Mouse (Mus musculus): ENCODE results near the gene Tapt1.

Gene Tapt1

DNA sequence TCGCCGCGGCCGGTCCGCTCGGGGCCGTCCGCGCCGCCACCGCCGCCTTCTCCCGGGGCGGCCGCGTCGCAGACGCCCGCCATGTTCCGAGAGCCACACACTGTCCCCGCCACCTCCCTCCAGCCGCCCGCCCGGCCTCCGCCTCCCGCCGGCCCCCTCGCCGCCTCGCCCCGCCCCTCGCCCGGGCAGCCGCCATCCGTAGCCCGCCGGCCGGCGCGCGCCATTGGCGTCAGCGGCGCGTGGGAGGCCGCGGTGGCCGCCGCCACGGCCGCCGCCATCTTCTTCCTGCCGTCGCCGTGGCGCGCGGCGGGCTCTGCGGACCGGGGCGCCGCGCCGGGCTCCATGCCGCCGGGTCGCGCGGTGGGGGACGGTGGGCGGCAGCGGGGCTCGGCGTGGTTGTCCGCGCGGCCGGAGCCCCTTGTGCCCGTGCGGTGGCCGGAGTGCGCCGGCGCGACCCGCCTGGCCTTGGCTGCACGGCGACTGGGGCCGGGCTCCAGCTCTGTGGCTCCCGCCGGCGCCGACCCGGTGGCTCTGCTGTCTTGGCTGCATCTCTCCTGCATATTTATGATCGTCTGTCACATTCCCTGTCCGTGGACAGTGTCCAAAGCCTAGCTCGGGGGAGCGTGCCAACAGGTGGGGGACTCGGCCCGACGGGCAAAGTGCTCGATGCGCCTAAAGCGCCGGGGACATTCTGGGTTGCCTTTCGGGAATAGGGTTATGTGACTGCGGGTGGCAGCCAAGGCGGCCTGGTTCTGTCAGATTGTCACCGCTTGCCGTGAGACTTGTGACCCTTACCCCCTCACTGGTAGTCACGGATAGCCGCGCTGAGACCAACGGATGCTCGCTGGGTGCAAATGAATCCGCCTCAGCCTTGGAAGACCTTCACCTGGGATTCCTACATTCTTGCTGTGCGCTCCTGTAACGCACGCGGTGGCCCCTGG lies at the start of gene Tapt1:
Gene Tapt1, minus strand, starts transcription at position 106 of the 941 bp plus-strand sequence.
- no peak for DNase-seq (ENCODE audit: low read depth)

DNA sequence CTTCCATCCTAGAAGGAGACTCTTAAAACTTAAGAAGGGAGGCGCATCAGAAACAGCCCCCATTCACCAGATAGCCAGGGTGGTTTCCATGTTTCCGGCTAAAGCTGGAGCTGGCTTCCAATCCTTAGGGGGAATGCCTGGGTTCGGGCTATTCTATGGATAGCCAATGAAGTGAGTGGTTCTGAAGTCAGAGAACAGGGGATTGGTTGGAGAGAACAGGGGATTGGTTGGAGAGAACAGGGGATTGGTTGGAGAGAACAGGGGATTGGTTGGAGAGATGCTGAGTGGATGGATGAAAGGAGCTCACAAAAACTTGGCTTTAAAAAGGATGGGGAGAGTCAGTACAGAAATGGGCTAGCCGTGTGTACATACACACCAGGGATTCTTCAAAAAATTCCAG lies 45.1 kb upstream of the Tapt1 start:
- DNase-seq (ENCODE audit: low read depth): no peak

DNA sequence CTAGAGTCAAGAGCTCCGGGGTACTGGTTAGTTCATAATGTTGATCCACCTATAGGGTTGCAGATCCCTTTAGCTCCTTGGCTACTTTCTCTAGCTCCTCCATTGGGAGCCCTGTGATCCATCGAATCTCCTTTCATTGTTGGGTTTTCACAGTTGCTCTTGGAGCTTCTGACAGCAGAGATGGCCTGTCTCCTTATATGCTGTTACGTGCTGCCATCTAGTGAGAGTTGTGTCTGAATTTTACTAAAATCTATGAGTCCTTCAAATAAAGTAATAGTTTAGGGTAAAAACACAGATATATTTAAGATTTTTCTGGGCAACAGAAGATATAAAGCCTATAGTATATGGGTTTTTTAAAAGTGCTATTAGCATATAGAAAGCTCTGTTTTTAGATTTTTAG lies 42.1 kb upstream of the Tapt1 start:
- DNase-seq (ENCODE audit: low read depth): peak; percentile 7

DNA sequence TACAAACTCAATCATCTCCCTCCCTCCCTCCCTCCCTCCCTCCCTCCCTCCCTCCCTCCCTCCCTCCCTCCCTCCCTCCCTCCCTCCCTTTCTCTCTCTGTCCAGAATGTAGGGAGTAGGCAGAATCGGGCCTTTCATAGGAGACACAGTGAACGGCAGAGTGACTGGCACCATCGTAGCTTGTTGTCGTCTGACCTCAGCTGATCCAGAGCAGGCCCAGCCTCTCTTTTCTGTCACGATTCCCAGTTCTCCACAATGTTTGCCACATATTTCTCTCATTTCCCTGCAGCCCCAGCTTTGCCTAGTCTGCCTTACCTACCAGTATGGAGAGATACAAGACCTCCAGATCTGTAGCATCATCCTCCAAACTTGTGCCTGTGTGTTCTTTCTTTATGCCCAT lies 35.3 kb upstream of the Tapt1 start:
- no peak for DNase-seq (ENCODE audit: low read depth)

DNA sequence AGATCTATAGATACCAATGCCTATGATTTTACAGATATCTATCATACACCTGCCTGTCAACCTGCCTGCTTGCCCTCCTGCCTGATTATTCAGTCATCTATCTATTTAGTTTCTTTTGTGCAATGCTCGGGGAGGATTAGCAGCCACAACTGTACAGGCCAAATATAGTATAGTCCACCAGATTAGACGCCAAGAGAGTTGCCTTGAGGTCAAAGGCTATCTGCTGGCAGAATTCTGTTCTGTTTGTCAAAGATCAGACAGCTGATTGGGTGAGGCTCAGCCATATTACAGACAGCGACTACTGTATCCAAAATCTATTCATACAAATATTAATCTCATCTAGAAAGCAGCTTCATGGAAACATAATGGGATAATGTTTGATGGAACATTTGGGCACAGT lies 34.7 kb upstream of the Tapt1 start:
- DNase-seq (ENCODE audit: low read depth): no peak

DNA sequence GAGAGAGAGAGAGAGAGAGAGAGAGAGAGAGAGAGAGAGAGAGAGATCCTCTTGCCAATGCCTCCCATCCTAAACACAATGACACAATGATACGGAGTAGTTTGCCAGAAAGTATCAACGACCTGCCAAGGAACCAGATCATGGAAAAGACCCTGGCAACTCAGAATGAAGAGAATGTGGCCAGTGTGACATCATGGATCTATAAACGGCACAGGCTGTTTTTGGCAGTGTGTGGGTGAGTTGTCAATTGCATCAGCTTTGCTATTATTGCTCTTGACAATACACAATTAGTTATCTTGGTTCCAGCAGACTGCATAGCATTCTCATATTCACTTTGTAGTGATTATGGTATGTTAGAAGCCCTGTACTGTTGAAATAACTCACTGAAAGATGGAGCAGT lies 33.3 kb upstream of the Tapt1 start:
- DNase-seq (ENCODE audit: low read depth): no peak

DNA sequence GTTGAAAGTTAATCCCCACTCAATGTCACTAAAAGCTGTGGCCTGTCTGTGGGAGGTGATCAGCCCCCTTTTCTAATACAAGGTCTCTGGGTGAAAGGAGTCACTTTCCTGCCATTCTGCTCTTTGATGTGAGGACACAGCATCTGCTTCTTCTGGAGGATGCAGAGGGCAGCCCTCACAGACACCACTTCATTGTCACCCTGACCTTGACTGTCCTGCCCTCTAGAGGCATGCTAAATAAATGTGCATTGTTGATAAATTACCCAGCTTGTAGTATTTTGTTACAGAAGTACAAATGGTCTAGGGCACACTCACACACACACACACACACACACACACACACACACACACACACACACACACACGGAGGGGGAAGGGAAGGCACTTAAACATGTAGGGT lies 31.7 kb upstream of the Tapt1 start:
- DNase-seq (ENCODE audit: low read depth): no peak

DNA sequence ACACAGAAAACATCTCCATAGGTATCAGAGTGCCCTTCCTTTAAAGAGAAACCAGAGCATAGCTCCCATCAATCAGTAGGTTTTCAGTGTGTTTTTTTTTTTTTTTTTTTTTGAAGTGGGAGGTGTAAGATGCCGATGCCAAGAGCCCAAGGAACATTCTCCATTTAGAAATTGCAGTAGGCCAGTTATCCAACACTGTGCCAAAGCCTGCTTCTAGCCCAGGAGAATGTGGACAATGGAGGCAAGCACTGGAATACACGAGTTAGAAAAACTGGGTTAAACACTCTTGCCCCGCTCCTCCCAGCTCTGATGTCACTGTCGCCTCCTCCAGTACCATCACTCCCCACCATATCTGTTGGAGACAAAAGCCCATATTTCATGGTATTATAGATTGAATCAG lies 31.0 kb upstream of the Tapt1 start:
- DNase-seq (ENCODE audit: low read depth): no peak

DNA sequence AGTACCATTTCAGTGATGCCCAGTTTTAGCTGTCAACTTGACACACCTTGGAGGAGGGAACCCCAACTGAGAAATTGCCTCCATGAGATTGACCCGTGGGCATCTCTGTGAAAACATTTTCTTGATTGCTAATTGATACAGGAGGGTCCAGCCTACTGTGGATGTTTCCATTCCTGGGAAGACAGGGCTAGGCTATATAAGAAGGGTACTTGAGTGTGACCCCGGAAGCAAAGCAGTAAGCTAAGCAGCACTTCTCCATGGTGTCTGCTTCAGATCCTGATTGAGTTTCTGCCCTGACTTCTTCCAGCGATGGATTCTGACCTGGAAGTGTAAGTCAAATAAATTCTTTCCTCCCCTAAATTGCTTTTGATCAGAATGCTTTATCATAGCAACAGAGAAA lies 30.1 kb upstream of the Tapt1 start:
- no peak for DNase-seq (ENCODE audit: low read depth)

DNA sequence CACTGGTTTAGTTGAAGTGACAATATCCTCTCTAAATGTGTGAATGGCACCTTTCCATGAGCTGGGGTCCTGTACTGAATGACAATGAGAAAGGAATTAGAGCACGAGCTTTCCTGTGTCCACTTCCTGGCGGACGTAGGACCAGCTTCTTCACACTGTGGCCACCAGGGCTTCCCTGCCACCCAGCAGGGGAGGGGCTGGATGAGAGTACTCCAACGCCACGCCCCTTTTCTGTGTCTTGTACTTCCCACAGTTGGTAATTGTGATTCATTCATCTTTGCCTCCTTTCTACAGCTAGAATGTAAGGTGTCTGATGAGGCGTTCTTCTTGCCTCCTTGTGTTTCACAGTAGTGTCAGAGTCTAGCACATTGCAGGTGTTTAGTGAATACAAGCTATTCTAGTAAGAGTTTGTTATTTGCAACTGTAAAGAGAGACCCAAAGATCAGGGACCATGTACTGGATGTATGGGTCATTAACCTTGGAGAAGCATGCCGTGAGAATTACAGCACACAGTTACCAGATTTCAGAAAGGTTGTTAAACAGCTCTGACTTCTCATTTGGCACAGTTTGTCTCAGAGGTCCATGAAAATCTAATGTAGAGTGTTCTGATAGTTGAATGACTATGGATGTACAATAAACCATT lies 29.5 kb upstream of the Tapt1 start:
- DNase-seq (ENCODE audit: low read depth): no peak

DNA sequence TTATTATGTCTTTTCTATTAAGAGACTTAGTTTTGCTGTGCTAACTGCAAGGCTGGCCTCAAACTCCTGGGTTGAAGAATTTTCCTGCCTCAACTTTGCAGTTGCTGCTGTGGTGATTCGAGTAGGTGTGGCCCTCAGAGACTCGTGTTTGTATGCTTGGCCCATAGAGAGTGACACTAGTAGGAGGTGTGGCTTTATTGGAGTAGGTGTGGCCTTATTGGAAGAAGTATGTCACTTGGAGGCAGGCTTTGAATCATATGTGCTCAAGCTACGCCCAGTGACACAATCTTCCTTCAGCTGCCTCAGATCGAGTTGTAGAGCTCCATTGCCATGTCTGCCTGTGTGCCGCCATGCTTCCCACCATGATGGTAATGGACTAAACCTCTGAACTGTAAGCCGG lies 27.0 kb upstream of the Tapt1 start:
- no peak for DNase-seq (ENCODE audit: low read depth)

DNA sequence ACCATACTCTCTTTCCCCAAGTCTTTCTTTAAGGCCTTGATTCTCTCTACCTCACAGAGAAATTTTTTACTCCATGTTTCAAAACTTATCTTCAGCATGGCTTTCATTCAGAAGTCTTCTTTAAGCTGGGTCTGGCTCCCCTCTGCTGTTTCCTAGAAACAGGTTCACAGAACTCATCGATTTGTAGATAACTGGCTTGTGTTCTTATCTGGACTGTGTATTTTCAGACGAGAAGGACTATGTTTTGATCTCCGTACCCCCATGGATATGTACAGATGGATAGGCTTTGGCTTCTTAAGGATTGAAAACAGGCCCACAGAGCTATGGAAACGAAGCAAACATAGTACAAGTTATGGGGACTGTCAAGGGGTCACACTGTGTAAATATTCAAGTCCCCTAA lies 26.0 kb upstream of the Tapt1 start:
- DNase-seq (ENCODE audit: low read depth): no peak

DNA sequence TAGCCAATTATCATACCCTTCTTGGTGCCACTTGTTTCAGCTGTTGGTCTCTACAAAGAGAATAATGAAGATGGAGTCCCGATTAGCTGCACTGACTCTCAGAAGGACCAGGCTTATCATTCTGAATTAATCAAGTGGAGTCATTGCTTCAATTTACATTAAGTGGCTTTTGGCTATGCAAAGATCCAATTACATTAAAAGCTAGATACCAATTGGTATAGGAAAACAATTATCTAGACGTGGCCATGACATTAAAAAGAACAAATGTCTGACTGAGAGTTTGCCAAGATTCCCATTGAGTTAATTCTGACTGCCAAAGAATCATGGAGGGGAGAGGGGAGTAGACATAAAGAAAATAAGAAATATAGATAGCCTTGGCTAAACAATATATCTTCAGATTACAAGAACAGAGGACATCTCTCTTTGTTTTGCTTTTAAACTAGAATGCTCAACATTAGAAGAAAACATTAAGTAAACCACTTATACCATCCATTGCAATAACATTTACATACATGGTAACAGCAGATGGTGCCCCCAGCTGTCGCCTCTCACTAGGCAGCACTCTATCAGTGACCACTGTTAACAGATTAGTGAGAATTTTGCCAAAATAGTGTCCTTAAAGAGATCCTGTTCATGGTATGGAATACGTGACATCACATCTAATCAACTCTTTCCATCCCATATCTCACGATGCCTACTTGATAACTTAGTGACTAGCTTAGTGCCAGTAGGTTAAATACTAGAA lies 24.0 kb upstream of the Tapt1 start:
- DNase-seq (ENCODE audit: low read depth): no peak

DNA sequence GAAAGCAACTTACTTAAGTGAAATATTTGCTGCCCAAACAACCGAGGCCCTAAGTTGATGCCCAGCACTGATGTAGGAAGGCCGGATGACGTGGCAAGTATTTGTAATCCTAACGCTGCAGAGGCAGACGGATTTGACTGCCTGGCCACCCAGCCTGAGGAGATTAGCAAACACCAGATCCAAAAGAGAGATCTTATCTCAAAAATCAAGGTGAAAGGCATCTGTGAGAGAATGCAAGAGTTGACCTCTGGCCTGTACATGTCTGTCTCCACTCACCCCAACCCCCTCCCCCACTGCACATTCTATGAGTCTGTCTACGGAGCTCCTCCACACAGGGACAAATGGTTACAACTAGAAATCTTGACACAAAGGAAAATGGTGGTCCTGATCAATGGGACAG lies 22.9 kb upstream of the Tapt1 start:
- no peak for DNase-seq (ENCODE audit: low read depth)

DNA sequence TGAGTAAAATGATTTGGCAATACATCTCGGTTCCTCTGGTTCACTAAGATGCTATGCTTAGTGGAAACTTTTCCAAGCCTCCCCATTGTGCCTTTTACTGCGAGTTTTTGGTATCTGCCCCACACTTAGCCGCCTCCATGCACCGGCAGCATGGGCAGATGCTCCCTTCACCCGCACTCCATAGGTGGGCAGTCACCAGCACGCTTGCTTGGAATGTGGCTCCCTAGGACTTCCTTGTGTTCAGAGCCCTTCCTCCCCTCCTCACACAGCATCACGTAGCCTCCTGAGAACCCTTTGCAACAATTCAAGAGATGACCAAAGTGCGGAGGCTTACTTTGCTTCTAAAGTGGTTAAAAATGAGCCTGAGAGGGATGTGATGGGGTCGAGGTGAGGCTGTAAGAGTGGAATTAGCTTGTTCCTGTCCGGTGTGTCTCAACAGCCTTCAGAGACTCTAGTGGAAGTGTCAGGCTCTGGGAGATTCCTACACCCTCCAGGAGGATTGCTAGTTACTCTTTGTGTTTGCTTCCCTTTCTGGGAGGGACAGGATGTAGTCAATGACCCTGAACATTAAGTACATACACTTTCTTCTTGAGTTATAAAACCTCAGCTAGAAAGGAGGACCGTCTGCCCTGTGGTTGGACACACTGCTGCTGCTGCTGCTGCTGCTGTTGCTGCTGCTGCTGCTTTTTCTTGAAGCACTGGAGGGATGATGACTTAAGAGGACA lies 20.2 kb upstream of the Tapt1 start:
- no peak for DNase-seq (ENCODE audit: low read depth)

DNA sequence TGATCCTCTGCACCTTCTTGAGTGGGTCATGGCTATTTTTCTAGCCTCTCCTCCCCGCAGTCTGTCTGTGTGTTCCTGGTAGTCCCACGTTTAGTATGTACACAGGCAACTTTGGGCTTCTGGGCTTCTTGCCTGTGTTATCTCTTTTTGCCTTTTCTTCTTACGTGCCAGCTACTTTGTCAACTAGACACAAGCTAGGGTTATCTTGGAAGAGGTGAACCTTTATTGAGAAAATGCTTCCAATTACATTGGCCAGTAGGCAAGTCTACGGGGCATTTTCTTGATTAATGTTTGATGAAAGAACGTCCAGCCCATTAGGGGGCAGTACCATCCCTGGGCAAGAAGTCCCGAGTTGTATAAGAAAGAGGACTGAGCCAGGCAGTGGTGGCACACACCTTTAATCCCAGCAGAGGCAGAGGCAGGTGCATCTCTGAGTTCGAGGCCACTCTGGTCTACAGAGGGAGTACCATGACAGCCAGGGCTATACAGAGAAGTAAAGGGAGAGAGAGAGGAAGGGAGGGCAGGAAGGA lies 18.5 kb upstream of the Tapt1 start:
- DNase-seq (ENCODE audit: low read depth): no peak

DNA sequence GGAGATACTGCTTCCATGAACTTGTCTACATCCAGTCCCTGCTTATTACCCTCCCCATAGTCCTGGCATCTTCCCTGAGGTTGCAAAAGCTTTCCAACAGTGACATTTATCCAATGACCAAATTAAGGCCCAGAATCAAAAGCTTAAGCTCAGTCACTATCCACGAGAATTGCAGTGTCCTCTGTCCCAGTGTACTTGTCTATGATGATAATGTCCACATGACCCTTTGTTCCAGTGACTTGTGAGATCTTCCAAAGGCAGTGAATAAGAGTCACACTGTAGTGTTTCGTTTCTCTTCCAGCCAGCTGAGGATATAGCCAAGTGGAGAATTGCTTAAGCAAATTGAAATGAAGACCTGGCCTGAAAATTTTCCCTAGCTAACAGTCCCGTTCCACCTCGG lies 16.4 kb upstream of the Tapt1 start:
- no peak for DNase-seq (ENCODE audit: low read depth)

DNA sequence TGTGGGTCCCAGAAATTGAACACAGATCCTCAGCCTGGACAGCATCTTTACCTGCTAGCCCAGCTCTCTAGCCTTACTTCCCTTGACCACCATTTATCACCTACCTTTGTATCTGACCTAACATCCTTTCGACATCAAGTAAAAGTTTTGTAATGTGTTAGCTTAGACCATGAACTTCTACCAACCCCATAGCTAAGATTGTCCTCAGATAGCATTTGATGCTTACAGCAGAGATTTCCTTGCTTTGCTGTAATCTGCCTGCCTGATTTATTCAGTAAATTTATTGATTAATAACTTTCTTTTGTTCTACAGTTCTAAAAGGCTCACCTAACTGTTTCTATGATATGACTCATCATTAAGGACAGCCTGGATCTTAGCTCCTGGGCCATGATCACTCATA lies 15.3 kb upstream of the Tapt1 start:
- DNase-seq (ENCODE audit: low read depth): no peak

DNA sequence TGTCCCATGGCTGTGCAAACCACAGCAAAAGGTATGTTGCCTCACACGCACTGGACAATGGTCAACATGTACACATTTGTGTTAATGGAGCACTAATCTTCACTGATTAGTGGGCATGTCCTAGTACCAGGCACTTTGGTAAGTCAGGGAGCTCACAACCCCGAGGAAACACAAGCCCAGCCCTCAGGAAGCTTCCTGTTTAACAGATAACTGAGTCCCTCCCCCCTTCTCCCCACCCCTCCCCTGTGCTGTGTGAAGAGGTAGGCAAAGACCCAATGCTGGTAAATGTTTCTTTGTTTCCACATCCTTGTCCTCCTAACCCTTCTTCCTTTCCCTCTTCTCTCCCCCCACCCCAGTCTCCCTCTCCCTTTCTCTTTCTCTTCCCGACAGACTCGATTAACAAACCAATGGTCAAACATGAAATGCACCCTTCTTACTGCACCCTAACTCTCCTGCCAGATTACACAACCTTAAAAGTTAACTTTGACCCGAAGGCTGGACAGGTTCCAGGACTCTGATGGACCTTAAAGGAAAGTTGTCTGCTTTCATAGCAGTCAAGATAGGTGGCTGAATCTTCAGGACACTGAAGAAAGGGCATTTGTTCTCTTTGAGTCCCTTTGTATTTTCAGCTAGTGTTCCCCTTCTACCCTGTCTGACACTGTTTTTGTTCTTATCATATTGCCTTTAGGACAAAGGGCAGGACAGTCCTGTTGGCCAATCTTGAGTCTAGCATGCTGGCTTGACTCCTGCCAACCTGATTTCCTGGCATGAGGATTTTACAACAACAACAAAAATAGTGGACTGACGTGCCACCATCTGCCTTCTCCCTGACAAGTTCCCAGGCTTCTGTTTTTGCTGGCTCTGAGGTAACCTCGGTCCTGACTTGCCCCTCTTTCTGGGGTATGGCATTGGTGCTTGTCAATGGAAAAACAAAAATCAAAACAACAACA lies 13.0 kb upstream of the Tapt1 start:
- no peak for DNase-seq (ENCODE audit: low read depth)

DNA sequence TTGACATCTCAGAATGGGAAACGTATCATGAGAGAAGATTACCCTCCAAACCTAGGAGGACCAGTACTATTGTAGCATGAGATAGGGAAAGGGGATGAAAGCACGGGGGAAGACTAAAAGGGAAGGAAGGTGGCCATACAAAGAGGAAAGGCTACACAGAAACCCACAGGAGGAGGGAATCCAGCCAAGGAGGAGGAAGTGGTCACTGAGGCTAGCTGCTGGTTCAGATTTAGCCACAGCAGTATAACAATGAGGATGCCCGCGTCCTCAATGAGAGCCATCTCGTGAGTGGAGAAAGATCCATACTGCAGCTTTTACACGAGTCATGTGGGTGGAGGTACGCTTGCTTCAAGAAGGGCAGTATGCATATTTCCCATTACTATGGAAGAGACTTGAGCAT lies 11.8 kb upstream of the Tapt1 start:
- no peak for DNase-seq (ENCODE audit: low read depth)

DNA sequence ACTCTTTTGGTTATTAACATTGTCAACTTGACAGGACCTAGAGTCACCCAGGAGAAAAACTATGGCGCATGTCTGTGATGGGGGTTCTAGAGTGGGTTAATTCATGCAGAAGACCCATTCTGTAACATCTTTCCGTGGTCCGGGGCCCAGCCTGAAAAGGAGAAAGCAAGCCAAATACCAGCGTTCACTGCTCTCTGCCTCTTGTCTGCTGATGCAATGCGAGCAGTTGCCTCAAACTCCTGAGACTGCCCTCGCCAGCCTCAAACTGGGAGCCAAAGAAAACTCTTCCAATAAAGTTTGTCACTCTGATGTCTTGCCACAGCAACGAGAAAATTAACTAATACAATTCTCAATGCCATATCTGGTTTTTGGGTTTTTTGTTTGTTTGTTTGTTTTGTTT lies 8.2 kb upstream of the Tapt1 start:
- no peak for DNase-seq (ENCODE audit: low read depth)
